Mouse (Mus musculus) spleen, adult 2 months (tissue): ENCODE measurements around the gene Ctf1.

ENCODE experiments used
- CTCF ChIP-seq: fragments of 200-500 bp; IDR thresholded peaks from 2 replicates; pipeline ENCODE4 v1.5.1; 2011; ENCODE audit warnings: mild to moderate bottlenecking, inconsistent platforms; ENCODE audit not compliant: insufficient read depth, insufficient read length, insufficient replicate concordance; ENCODE audit errors: extremely low read depth
- POLR2A ChIP-seq: fragments of 200-500 bp; IDR thresholded peaks from 2 replicates; pipeline ENCODE4 v1.6.1; 2011; ENCODE audit warnings: low read depth, low read length, inconsistent platforms

DNA sequence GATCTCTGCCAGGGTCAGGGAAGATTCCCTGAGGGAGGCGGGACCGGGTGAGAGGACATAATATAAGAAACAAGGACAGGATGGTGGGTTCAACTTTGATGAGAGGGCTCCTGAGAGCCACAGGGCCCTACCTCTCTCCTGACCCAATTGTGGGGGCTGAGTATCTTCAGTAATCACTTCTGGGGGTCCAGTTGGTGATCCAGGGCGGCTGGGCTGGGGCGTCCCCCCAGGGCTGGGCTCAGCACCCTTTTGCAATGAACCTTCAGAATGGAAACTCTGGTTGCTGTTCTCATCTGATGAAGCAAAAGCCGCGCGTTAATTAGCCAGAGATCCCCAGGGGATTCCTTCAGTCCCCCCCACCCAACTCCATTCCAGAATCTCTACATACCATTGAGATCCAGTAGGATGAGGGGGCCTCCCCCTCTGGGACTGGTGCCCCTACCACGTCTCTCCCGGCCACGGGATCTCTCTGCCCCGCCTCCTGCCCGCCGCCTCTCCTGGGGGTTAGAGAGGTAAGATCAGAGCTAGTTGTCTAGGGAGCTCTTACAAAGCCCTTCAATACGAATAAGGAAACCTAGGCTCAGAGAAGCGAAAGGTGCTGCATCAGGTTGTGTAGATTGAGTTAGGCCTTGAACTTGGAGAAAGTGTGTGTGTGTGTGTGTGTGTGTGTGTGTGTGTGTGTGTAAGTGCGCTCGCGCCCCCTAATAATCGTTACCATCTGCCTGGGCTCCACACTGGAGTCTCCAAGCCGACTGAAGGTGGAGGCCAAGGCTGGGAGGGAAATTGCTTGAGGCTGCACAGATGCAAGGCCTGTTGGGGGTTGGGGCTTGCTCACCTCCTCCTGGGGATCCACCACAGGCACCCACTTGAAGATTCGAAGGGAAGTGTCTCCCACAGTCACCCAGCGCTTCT, 5.2 kb upstream of the Ctf1 start:
- TF ChIP-seq CTCF (no peak), POLR2A (no peak)
